Mouse (Mus musculus): ENCODE results near the gene Scgb2b19. TPM values are rescaled to one million over a fixed set of nuclear protein-coding genes. Genes with fewer than 3 reads are reported as not detected.

The Scgb2b19 gene
- polyA plus RNA-seq (2012; ENCODE audit: low replicate concordance) = not detected in 2 replicates

DNA sequence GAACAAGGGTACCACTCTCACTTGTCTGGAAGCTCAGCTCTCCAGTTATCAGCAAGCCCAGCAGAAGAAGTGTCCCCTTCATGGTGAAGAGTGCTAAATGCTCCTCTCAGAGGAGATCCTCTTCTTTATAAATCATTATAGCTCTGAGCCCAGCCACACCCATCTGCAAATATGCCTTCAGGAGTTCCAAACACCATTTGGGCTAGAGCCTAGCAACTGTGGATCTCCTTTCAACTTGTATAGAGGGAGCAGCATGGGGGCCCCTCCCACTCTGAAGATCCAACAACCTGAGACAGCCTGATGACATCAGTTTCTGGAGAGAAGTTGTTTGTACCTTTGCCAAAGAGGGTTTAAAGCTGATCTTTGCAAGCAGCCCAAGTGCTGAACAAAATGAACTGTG is at the start of gene Scgb2b19:
Scgb2b19 (minus strand) TSS at position 101 of the 400 bp plus-strand sequence.

DNA sequence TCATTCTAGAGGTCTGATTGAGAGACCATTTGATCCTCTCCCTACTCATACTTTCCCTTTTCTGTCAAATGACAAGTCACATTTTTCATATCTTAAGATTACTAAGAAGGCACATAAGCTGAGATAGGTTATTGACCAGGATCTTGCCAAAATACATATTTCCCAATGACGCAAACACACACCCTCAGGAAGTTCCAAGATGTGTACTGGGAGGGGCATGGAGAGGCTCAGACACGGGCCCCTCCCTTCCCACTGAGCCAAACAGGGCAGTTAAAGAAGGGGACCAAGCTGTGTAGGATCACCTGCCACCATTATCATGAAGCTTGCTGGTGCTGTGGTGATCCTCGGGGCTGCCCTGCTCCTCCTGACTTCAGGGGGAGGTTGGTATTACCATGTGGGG is 6.9 kb upstream of the Scgb2b19 start, which contains the start of gene Scgb1b19:
Scgb1b19 (plus strand) TSS at position 301 of the 400 bp plus-strand sequence.

Other genes with a start within 250 kb of the Scgb2b19 start
- not detected in 2 replicates for gene Scgb2b17, start 223.8 kb downstream of the Scgb2b19 start, polyA plus RNA-seq (2012; ENCODE audit: low replicate concordance)
- gene Scgb1b17, start 216.9 kb downstream of the Scgb2b19 start, polyA plus RNA-seq (2012; ENCODE audit: low replicate concordance) = not detected in 2 replicates
- not detected in 2 replicates for gene Scgb2b18, start 106.5 kb downstream of the Scgb2b19 start, polyA plus RNA-seq (2012; ENCODE audit: low replicate concordance)
- not detected in 2 replicates for gene Scgb1b18, start 94.8 kb downstream of the Scgb2b19 start, polyA plus RNA-seq (2012; ENCODE audit: low replicate concordance)
- not detected in 2 replicates for gene Scgb1b19, start 7.0 kb upstream of the Scgb2b19 start, polyA plus RNA-seq (2012; ENCODE audit: low replicate concordance)
- gene Scgb2b20, start 86.0 kb upstream of the Scgb2b19 start, polyA plus RNA-seq (2012; ENCODE audit: low replicate concordance) = not detected in 2 replicates
- not detected in 2 replicates for gene Scgb1b20, start 92.9 kb upstream of the Scgb2b19 start, polyA plus RNA-seq (2012; ENCODE audit: low replicate concordance)
- not detected in 2 replicates for gene Scgb2b21, start 240.1 kb upstream of the Scgb2b19 start, polyA plus RNA-seq (2012; ENCODE audit: low replicate concordance)